24 mouse cellular contexts compared by ENCODE assay signal in the genomic region with DNA sequence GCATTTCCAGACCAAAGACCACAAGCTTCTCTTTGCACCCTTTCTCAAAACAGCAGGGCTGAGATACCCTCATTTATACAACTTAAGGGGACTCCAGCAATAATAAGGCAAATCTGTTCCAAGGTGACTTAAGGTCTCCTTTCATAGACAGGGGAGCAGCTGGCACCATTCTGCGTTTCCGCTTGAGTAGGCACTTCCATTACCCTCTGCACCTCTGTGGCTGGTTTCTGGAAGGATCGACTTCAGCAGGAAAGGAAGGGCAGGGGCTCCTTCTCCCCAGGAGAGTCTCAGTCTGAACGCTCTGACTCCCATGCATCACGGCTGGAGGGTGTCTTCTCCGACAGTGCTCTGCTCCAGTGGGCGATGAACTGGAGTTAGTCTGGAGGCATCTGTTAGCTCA. TPM values are rescaled to one million over a fixed set of nuclear protein-coding genes. Genes with fewer than 3 reads are reported as not detected.
DNase-seq lines count a peak whose midpoint lies in the region; ATAC-seq lines count a peak whose summit lies in the region.
"Had no signal": no experiment of that assay in that cellular context is flagged by ENCODE, and none has a peak within 500 bp of the region (broad histone marks: within the 10 kb centered on the region; RNA-seq: fewer than 3 reads in every experiment).

No protein-coding gene starts in this region.

- peaks cover 14% of the 10 kb centered on the region for H3K4me1 ChIP-seq in midbrain, embryonic 13.5 days (replicated peaks)
- H3K4me1 ChIP-seq in midbrain, embryonic 14.5 days (ENCODE audit: control insufficient read depth, insufficient read depth, low read length) = peaks cover 3% of the 10 kb centered on the region; the same call in 1 of the 2 replicates
- H3K4me1 ChIP-seq in hindbrain, embryonic 13.5 days (replicated peaks) = peaks cover 25% of the 10 kb centered on the region
- H3K4me1 ChIP-seq: liver, embryonic 12.5 days had no signal

- no peak for ATAC-seq in midbrain, embryonic 13.5 days
- ATAC-seq in midbrain, embryonic 14.5 days (ENCODE audit: low FRiP score, low TSS enrichment) = no peak
- ATAC-seq in hindbrain, embryonic 13.5 days (ENCODE audit: low FRiP score) = no peak
- ATAC-seq: forebrain, embryonic 15.5 days; intestine, embryonic 15.5 days; liver, embryonic 12.5 days; Patski had no signal

- no peaks in the 10 kb centered on the region for H3K9me3 ChIP-seq in midbrain, embryonic 13.5 days
- no peaks in the 10 kb centered on the region for H3K9me3 ChIP-seq in midbrain, embryonic 14.5 days (ENCODE audit: control insufficient read depth, low read length)
- no peaks in the 10 kb centered on the region for H3K9me3 ChIP-seq in hindbrain, embryonic 13.5 days
- H3K9me3 ChIP-seq: forebrain, embryonic 15.5 days; G1E; heart, embryonic 10.5 days; intestine, embryonic 15.5 days; limb, embryonic 13.5 days; liver, embryonic 12.5 days; midbrain, embryonic 15.5 days had no signal

- no peaks in the 10 kb centered on the region for H3K36me3 ChIP-seq in midbrain, embryonic 13.5 days
- no peaks in the 10 kb centered on the region for H3K36me3 ChIP-seq in midbrain, embryonic 14.5 days (ENCODE audit: control insufficient read depth, insufficient read depth, low read length)
- no peaks in the 10 kb centered on the region for H3K36me3 ChIP-seq in hindbrain, embryonic 13.5 days
- H3K36me3 ChIP-seq: forebrain, embryonic 15.5 days; G1E; heart, embryonic 10.5 days; intestine, embryonic 15.5 days; limb, embryonic 13.5 days; liver, embryonic 12.5 days; midbrain, embryonic 15.5 days had no signal

- 60% methylated on average over 7 of the region's 7 CpGs for WGBS in midbrain, embryonic 13.5 days
- WGBS in midbrain, embryonic 14.5 days = 53% methylated on average over 7 of the region's 7 CpGs
- WGBS in hindbrain, embryonic 13.5 days = 42% methylated on average over 7 of the region's 7 CpGs

- no peak overlapping the region for H3K4me2 ChIP-seq in midbrain, embryonic 13.5 days (replicated peaks)
- H3K4me2 ChIP-seq in midbrain, embryonic 14.5 days (ENCODE audit: low read length) = no peak overlapping the region
- no peak overlapping the region for H3K4me2 ChIP-seq in hindbrain, embryonic 13.5 days
- H3K4me2 ChIP-seq: forebrain, embryonic 15.5 days; intestine, embryonic 15.5 days; limb, embryonic 13.5 days; liver, embryonic 12.5 days; midbrain, embryonic 15.5 days had no signal

- peak; percentile 32 for DNase-seq in kidney, adult 18-20 months
- DNase-seq in kidney, postnatal 4 days = no peak
- no peak for DNase-seq in midbrain, embryonic 14.5 days
- no peak for DNase-seq in embryo, embryonic 10 days (ENCODE audit: low spot score)
- DNase-seq in lung, postnatal 14 days = no peak
- DNase-seq: B cell, adult 2 months; cerebellum, adult 11-12 months; cerebellum, postnatal 25 days; layer of hippocampus, adult 9-11 months; lung, adult 18-20 months; lung, postnatal 10 days; thymus, postnatal 14 days had no signal

- H3K9ac ChIP-seq in midbrain, embryonic 13.5 days (replicated peaks) = no peak overlapping the region
- no peak overlapping the region for H3K9ac ChIP-seq in midbrain, embryonic 14.5 days (replicated peaks; ENCODE audit: low read length)
- peak overlapping the region; percentile 39; the same call in 1 of the 2 replicates for H3K9ac ChIP-seq in hindbrain, embryonic 13.5 days
- H3K9ac ChIP-seq: forebrain, embryonic 15.5 days; intestine, embryonic 15.5 days; limb, embryonic 13.5 days; liver, embryonic 12.5 days; midbrain, embryonic 15.5 days had no signal

- H3K27ac ChIP-seq in midbrain, embryonic 13.5 days = peak overlapping the region; percentile 33; the same call in 1 of the 2 replicates
- H3K27ac ChIP-seq in midbrain, embryonic 14.5 days (replicated peaks; ENCODE audit: low read depth, low read length) = no peak overlapping the region
- peak overlapping the region; percentile 27 for H3K27ac ChIP-seq in hindbrain, embryonic 13.5 days
- H3K27ac ChIP-seq: forebrain, embryonic 15.5 days; heart, embryonic 10.5 days; intestine, embryonic 15.5 days; kidney, postnatal 0 days; limb, embryonic 13.5 days; liver, embryonic 12.5 days; midbrain, embryonic 15.5 days had no signal

- no peak overlapping the region for H3K4me3 ChIP-seq in midbrain, embryonic 13.5 days (replicated peaks)
- H3K4me3 ChIP-seq in midbrain, embryonic 14.5 days (replicated peaks; ENCODE audit: low read depth, low read length) = no peak overlapping the region
- H3K4me3 ChIP-seq in hindbrain, embryonic 13.5 days = no peak overlapping the region
- H3K4me3 ChIP-seq: forebrain, embryonic 15.5 days; heart, embryonic 10.5 days; intestine, embryonic 15.5 days; limb, embryonic 13.5 days; liver, embryonic 12.5 days; midbrain, embryonic 15.5 days; myocyte had no signal

- peaks cover 5% of the 10 kb centered on the region; the same call in 1 of the 2 replicates for H3K27me3 ChIP-seq in midbrain, embryonic 13.5 days
- no peaks in the 10 kb centered on the region for H3K27me3 ChIP-seq in midbrain, embryonic 14.5 days (ENCODE audit: control insufficient read depth, insufficient read depth, low read length)
- no peaks in the 10 kb centered on the region for H3K27me3 ChIP-seq in hindbrain, embryonic 13.5 days
- H3K27me3 ChIP-seq: forebrain, embryonic 15.5 days; intestine, embryonic 15.5 days; limb, embryonic 13.5 days; midbrain, embryonic 15.5 days; Patski had no signal

RNA-seq across cellular contexts. Expression of a gene that starts 10.7 kb away (rescaled TPM):
- 12.6 and 13.3 TPM in 2 replicates for polyA plus RNA-seq in midbrain, embryonic 13.5 days (2015; fragmentation: Nextera tagmentation; extraction: Ambion mirVana)
- polyA plus RNA-seq in midbrain, embryonic 14.5 days (2014; fragmentation: Nextera tagmentation; extraction: Ambion mirVana) = 16.3 and 17.6 TPM in 2 replicates
- polyA plus RNA-seq in hindbrain, embryonic 13.5 days (2015; fragmentation: Nextera tagmentation; extraction: Ambion mirVana) = 12.8 and 13.8 TPM in 2 replicates

RNA-seq across cellular contexts. Expression of a gene that starts 37.7 kb away (rescaled TPM):
- 121 and 126 TPM in 2 replicates for polyA plus RNA-seq in midbrain, embryonic 13.5 days (2015; fragmentation: Nextera tagmentation; extraction: Ambion mirVana)
- 164 and 204 TPM in 2 replicates for polyA plus RNA-seq in midbrain, embryonic 14.5 days (2014; fragmentation: Nextera tagmentation; extraction: Ambion mirVana)
- 125 and 126 TPM in 2 replicates for polyA plus RNA-seq in hindbrain, embryonic 13.5 days (2015; fragmentation: Nextera tagmentation; extraction: Ambion mirVana)
